Mouse (Mus musculus) liver, adult 2 months (tissue): ENCODE results near the gene 4930523C07Rik. TPM values are rescaled to one million over a fixed set of nuclear protein-coding genes. Genes with fewer than 3 reads are reported as not detected.
A peak's percentile ranks its signal among the peaks of the same experiment; 100 is the strongest.

Source experiments
- DNase-seq: peaks from one replicate; pipeline ENCODE4 v3.0.0-alpha.2; 2011; ENCODE audit warnings: low read depth, low spot score; ENCODE audit errors: extremely low read depth
- H3K27ac ChIP-seq: fragments of 200-500 bp; replicated peaks from 2 replicates; pipeline ENCODE4 v1.5.1; 2012; ENCODE audit warnings: low read depth, mild to moderate bottlenecking, control low read depth, inconsistent platforms, low read length; ENCODE audit not compliant: insufficient read depth
- H3K27me3 ChIP-seq: fragments of 200-500 bp; 2 replicates; pipeline ENCODE4 v1.6.1; 2012; ENCODE audit warnings: mild to moderate bottlenecking, moderate library complexity, low read length, inconsistent platforms; ENCODE audit not compliant: control insufficient read depth, insufficient read depth
- H3K36me3 ChIP-seq: fragments of 200-500 bp; 2 replicates; pipeline ENCODE4 v1.6.1; 2012; ENCODE audit warnings: low read length, inconsistent platforms; ENCODE audit not compliant: control insufficient read depth, insufficient read depth
- H3K4me1 ChIP-seq: fragments of 200-500 bp; 2 replicates; pipeline ENCODE4 v1.6.1; 2011; ENCODE audit warnings: low read length; ENCODE audit not compliant: control insufficient read depth, insufficient read depth
- H3K4me3 ChIP-seq: fragments of 200-500 bp; 2 replicates; pipeline ENCODE4 v1.5.1; 2011; ENCODE audit warnings: low read depth, mild to moderate bottlenecking, control low read depth, low read length, moderate library complexity; ENCODE audit not compliant: insufficient read depth
- H3K79me2 ChIP-seq: fragments of 200-500 bp; 2 replicates; pipeline ENCODE4 v1.6.1; 2012; ENCODE audit warnings: inconsistent platforms, mild to moderate bottlenecking, low read length, moderate library complexity; ENCODE audit not compliant: control insufficient read depth, insufficient read depth
- H3K9ac ChIP-seq: fragments of 200-500 bp; 2 replicates; pipeline ENCODE4 v1.6.1; 2012; ENCODE audit warnings: low read depth, mild to moderate bottlenecking, control low read depth, inconsistent platforms, low read length
- CTCF ChIP-seq: fragments of 200-500 bp; IDR thresholded peaks from 2 replicates; pipeline ENCODE4 v1.5.1; 2011; ENCODE audit warnings: low read depth, low read length, control low read depth
- POLR2A ChIP-seq: fragments of 200-500 bp; IDR thresholded peaks from 2 replicates; pipeline ENCODE4 v1.6.1; 2011; ENCODE audit warnings: low read length, control low read depth; ENCODE audit not compliant: insufficient read depth; ENCODE audit errors: extremely low read depth
- WGBS: fragments of 180-500 bp; shearing (Covaris S2); methylation state at CpG from one replicate; pipeline ENCODE4 v1.1.7; 2018; 5-methylcytosine and 5-hydroxymethylcytosine counted together
- polyA plus RNA-seq: library from polyadenylated mRNA; depleted of rRNA; stranded (reverse); fragments of >200 nt; gene quantifications from 2 replicates; pipeline ENCODE4 v1.2.3, GENCODE M21; 2012
- total RNA-seq: library from RNA; depleted of rRNA; stranded (reverse); fragments of >200 nt; gene quantifications from 2 replicates; pipeline ENCODE4 v1.2.3, GENCODE M21; 2014

The 4930523C07Rik gene
- total and polyA plus RNA-seq, 2 experiments = 5.5 to 13.0 TPM

GRCm38 (mm10) chr1:160061321-160061720 lies 17.1 kb downstream of the 4930523C07Rik start:
- no peaks in the 10 kb centered on the region for H3K27me3 ChIP-seq
- H3K4me3 ChIP-seq = no peak overlapping the region
- peaks cover 2% of the 10 kb centered on the region for H3K4me1 ChIP-seq
- H3K79me2 ChIP-seq = peaks cover 5% of the 10 kb centered on the region; the same call in 1 of the 2 replicates
- DNase-seq = no peak
- no peak for TF ChIP-seq CTCF
- TF ChIP-seq POLR2A = no peak
- H3K9ac ChIP-seq = no peak overlapping the region
- peaks cover 2% of the 10 kb centered on the region; the same call in 1 of the 2 replicates for H3K36me3 ChIP-seq
- no peak overlapping the region for H3K27ac ChIP-seq
- WGBS = 81% methylated on average over 5 of the region's 5 CpGs

GRCm38 (mm10) chr1:160061725-160062366 lies 17.7 kb downstream of the 4930523C07Rik start:
- no peak for DNase-seq
- Histone ChIP-seq H3K27ac (no peak overlapping the region), H3K4me3 (no peak overlapping the region), H3K4me1 (peaks cover 2% of the 10 kb centered on the region), H3K36me3 (peaks cover 2% of the 10 kb centered on the region; the same call in 1 of the 2 replicates), H3K79me2 (peaks cover 9% of the 10 kb centered on the region; the same call in 1 of the 2 replicates), H3K27me3 (no peaks in the 10 kb centered on the region), H3K9ac (no peak overlapping the region)
- TF ChIP-seq CTCF = peak; percentile 88
- no peak for TF ChIP-seq POLR2A
- 59% methylated on average over 3 of the region's 3 CpGs for WGBS

DNA sequence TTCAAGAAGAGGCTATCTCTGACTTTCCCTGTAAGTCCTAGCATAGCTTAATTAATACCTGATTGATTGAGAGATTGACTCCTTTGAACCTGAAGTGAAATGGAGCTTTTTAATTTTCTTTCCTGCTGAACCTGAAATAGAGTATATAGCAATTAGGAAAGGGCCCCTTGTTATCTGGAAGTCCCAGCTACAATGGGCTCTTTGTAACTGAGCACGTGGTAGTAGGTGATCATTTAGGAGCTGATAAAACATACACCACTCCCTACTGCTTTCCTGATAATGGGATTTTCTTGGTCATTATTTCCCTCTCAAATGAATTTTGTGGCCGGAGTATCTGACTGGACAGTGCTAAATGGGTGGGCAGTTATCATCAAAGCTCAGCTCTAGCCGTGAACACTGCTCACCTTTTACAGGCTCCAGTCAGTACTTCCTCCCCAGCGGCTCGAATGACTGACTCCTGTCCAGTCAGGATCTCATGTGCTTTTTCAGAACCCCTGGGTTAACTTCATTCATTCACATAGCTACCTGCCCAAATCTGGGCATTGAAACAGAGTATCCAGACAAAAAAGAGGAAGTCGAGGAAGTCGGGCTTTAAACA lies 20.5 kb downstream of the 4930523C07Rik start:
- DNase-seq = no peak
- Histone ChIP-seq H3K27me3 (no peaks in the 10 kb centered on the region), H3K36me3 (no peaks in the 10 kb centered on the region; the same call in 1 of the 2 replicates), H3K9ac (no peak overlapping the region), H3K4me3 (no peak overlapping the region), H3K27ac (no peak overlapping the region), H3K79me2 (peaks cover 7% of the 10 kb centered on the region; the same call in 1 of the 2 replicates), H3K4me1 (no peaks in the 10 kb centered on the region)
- no peak for TF ChIP-seq POLR2A
- no peak for TF ChIP-seq CTCF
- WGBS = 89% methylated on average over 7 of the region's 7 CpGs

GRCm38 (mm10) chr1:160078882-160079661 lies 34.9 kb downstream of the 4930523C07Rik start:
- Histone ChIP-seq H3K79me2 (no peaks in the 10 kb centered on the region), H3K27ac (no peak overlapping the region), H3K4me1 (peaks cover 4% of the 10 kb centered on the region; the same call in 1 of the 2 replicates), H3K4me3 (no peak overlapping the region), H3K36me3 (peaks cover 24% of the 10 kb centered on the region), H3K9ac (no peak overlapping the region), H3K27me3 (no peaks in the 10 kb centered on the region)
- WGBS = 38% methylated on average over 14 of the region's 14 CpGs
- DNase-seq = peak; percentile 88
- TF ChIP-seq CTCF (no peak), POLR2A (no peak)

- peak; percentile 66 for DNase-seq
- H3K36me3 ChIP-seq = peaks cover 17% of the 10 kb centered on the region
- no peak for TF ChIP-seq POLR2A
- TF ChIP-seq CTCF = peak; percentile 75
- no peaks in the 10 kb centered on the region for H3K27me3 ChIP-seq
- 25% methylated on average over 2 of the region's 2 CpGs for WGBS
- H3K4me1 ChIP-seq = peaks cover 4% of the 10 kb centered on the region; the same call in 1 of the 2 replicates
- no peak overlapping the region for H3K4me3 ChIP-seq
- no peak overlapping the region for H3K9ac ChIP-seq
- H3K27ac ChIP-seq = no peak overlapping the region
- H3K79me2 ChIP-seq = no peaks in the 10 kb centered on the region
These were observed 36.7 kb downstream of the 4930523C07Rik start for GRCm38 (mm10) chr1:160080800-160081436.
